Mouse (Mus musculus): ENCODE data around the gene Rhobtb3. TPM values are rescaled to one million over a fixed set of nuclear protein-coding genes. Genes with fewer than 3 reads are reported as not detected.
"Not testable (repeated sequence)": the region's sequence is repeated elsewhere in the genome, so short reads cannot be mapped to it uniquely, and the experiment has no call there.

Gene Rhobtb3
- total and polyA plus RNA-seq, 2 experiments = 1.7 to 8.5 TPM

GRCm38 (mm10) chr13:75876592-75876991, 67.1 kb downstream of the Rhobtb3 start:
- H3K4me1 ChIP-seq (ENCODE audit: control insufficient read depth, insufficient read depth, low read length) = no peaks in the 10 kb centered on the region
- WGBS = 87% methylated on average over 6 of the region's 6 CpGs
- no peak overlapping the region for H3K9ac ChIP-seq (ENCODE audit: low read depth, low read length)
- TF ChIP-seq POLR2A (IDR thresholded peaks at IDR 0.05; ENCODE audit: extremely low read depth, insufficient read depth, low read length) (no peak), CTCF (IDR thresholded peaks at IDR 0.05; ENCODE audit: low read depth, low read length) (no peak)
- no peak overlapping the region for H3K4me3 ChIP-seq (ENCODE audit: insufficient read depth, low read depth, low read length)
- DNase-seq (ENCODE audit: extremely low read depth, low read depth, low spot score) = no peak
- no peaks in the 10 kb centered on the region for H3K79me2 ChIP-seq (ENCODE audit: control insufficient read depth, insufficient read depth, low read length)
- peaks cover 4% of the 10 kb centered on the region for H3K36me3 ChIP-seq (ENCODE audit: control insufficient read depth, insufficient read depth, low read length)
- no peak overlapping the region for H3K27ac ChIP-seq (replicated peaks; ENCODE audit: insufficient read depth, low read depth, low read length)
- no peaks in the 10 kb centered on the region for H3K27me3 ChIP-seq (ENCODE audit: control insufficient read depth, insufficient read depth, low read length)

- WGBS = 95% methylated on average over 7 of the region's 7 CpGs
- not testable (repeated sequence) for H3K79me2 ChIP-seq (ENCODE audit: control insufficient read depth, insufficient read depth, low read length)
Observed at GRCm38 (mm10) chr13:75876188-75876587, 67.5 kb downstream of the Rhobtb3 start.

GRCm38 (mm10) chr13:75874608-75875376, 68.9 kb downstream of the Rhobtb3 start:
- no peaks in the 10 kb centered on the region for H3K4me1 ChIP-seq (ENCODE audit: control insufficient read depth, insufficient read depth, low read length)
- 85% methylated on average over 4 of the region's 4 CpGs for whole genome bisulfite sequencing
- H3K4me3 ChIP-seq (ENCODE audit: insufficient read depth, low read depth, low read length) = no peak overlapping the region
- TF ChIP-seq POLR2A (IDR thresholded peaks at IDR 0.05; ENCODE audit: extremely low read depth, insufficient read depth, low read length) (no peak), CTCF (IDR thresholded peaks at IDR 0.05; ENCODE audit: low read depth, low read length) (no peak)
- H3K27ac ChIP-seq (replicated peaks; ENCODE audit: insufficient read depth, low read depth, low read length) = no peak overlapping the region
- DNase-seq (ENCODE audit: extremely low read depth, low read depth, low spot score) = no peak
- H3K79me2 ChIP-seq (ENCODE audit: control insufficient read depth, insufficient read depth, low read length) = no peaks in the 10 kb centered on the region
- peaks cover 7% of the 10 kb centered on the region for H3K36me3 ChIP-seq (ENCODE audit: control insufficient read depth, insufficient read depth, low read length)
- H3K9ac ChIP-seq (ENCODE audit: low read depth, low read length) = no peak overlapping the region
- no peaks in the 10 kb centered on the region for H3K27me3 ChIP-seq (ENCODE audit: control insufficient read depth, insufficient read depth, low read length)

More at GRCm38 (mm10) chr13:75876188-75876587, 67.5 kb downstream of the Rhobtb3 start:
- not testable (repeated sequence) for H3K27ac ChIP-seq (replicated peaks; ENCODE audit: insufficient read depth, low read depth, low read length); H3K4me1 ChIP-seq (ENCODE audit: control insufficient read depth, insufficient read depth, low read length); DNase-seq (ENCODE audit: extremely low read depth, low read depth, low spot score); H3K9ac ChIP-seq (ENCODE audit: low read depth, low read length); H3K4me3 ChIP-seq (ENCODE audit: insufficient read depth, low read depth, low read length); H3K36me3 ChIP-seq (ENCODE audit: control insufficient read depth, insufficient read depth, low read length); H3K27me3 ChIP-seq (ENCODE audit: control insufficient read depth, insufficient read depth, low read length)

GRCm38 (mm10) chr13:75867876-75868275, 75.8 kb downstream of the Rhobtb3 start:
- no peak for TF ChIP-seq POLR2A (IDR thresholded peaks at IDR 0.05; ENCODE audit: extremely low read depth, insufficient read depth, low read length)
- TF ChIP-seq CTCF (IDR thresholded peaks at IDR 0.05; ENCODE audit: low read depth, low read length) = no peak

GRCm38 (mm10) chr13:75865486-75866184, 78.1 kb downstream of the Rhobtb3 start:
- Histone ChIP-seq H3K4me3 (ENCODE audit: insufficient read depth, low read depth, low read length) (no peak overlapping the region), H3K36me3 (ENCODE audit: control insufficient read depth, insufficient read depth, low read length) (no peaks in the 10 kb centered on the region; the same call in 1 of the 2 replicates), H3K27ac (replicated peaks; ENCODE audit: insufficient read depth, low read depth, low read length) (no peak overlapping the region), H3K9ac (ENCODE audit: low read depth, low read length) (no peak overlapping the region), H3K4me1 (ENCODE audit: control insufficient read depth, insufficient read depth, low read length) (no peaks in the 10 kb centered on the region), H3K79me2 (ENCODE audit: control insufficient read depth, insufficient read depth, low read length) (no peaks in the 10 kb centered on the region), H3K27me3 (ENCODE audit: control insufficient read depth, insufficient read depth, low read length) (no peaks in the 10 kb centered on the region)
- DNase-seq (ENCODE audit: extremely low read depth, low read depth, low spot score) = no peak
- TF ChIP-seq POLR2A (IDR thresholded peaks at IDR 0.05; ENCODE audit: extremely low read depth, insufficient read depth, low read length) (no peak), CTCF (IDR thresholded peaks at IDR 0.05; ENCODE audit: low read depth, low read length) (no peak)

More at GRCm38 (mm10) chr13:75867876-75868275, 75.8 kb downstream of the Rhobtb3 start:
- Histone ChIP-seq H3K79me2 (ENCODE audit: control insufficient read depth, insufficient read depth, low read length) (no peaks in the 10 kb centered on the region), H3K9ac (ENCODE audit: low read depth, low read length) (no peak overlapping the region), H3K36me3 (ENCODE audit: control insufficient read depth, insufficient read depth, low read length) (peaks cover 3% of the 10 kb centered on the region), H3K27me3 (ENCODE audit: control insufficient read depth, insufficient read depth, low read length) (no peaks in the 10 kb centered on the region), H3K27ac (replicated peaks; ENCODE audit: insufficient read depth, low read depth, low read length) (no peak overlapping the region), H3K4me1 (ENCODE audit: control insufficient read depth, insufficient read depth, low read length) (no peaks in the 10 kb centered on the region), H3K4me3 (ENCODE audit: insufficient read depth, low read depth, low read length) (no peak overlapping the region)
- 88% methylated on average over 2 of the region's 2 CpGs for WGBS
- no peak for DNase-seq (ENCODE audit: extremely low read depth, low read depth, low spot score)
